Mouse (Mus musculus) G1E (cell line): ENCODE data around the gene Jund.

Experiments
- CTCF ChIP-seq: IDR thresholded peaks from 2 replicates; pipeline ENCODE4 v1.5.1; 2012; ENCODE audit warnings: low read depth, low read length, inconsistent platforms, mixed read lengths
- GATA1 ChIP-seq: IDR thresholded peaks from 2 replicates; pipeline ENCODE4 v1.6.1; 2012; ENCODE audit warnings: borderline replicate concordance, low read length, inconsistent platforms, mixed read lengths
- GATA2 ChIP-seq: IDR thresholded peaks from 2 replicates; pipeline ENCODE4 v1.6.1; 2012; ENCODE audit warnings: low read depth, low read length, inconsistent platforms, borderline replicate concordance
- TAL1 ChIP-seq: conservative IDR thresholded peaks from 2 replicates; pipeline ENCODE4 v1.6.1; 2012; ENCODE audit warnings: low read depth, low read length, inconsistent platforms, mixed read lengths

- TF ChIP-seq GATA1 (no peak), CTCF (no peak), TAL1 (no peak), GATA2 (no peak)
Measured at GRCm38 (mm10) chr8:70696946-70697345, 1.8 kb upstream of the Jund start.
